Mouse (Mus musculus) stomach, embryonic 15.5 days (tissue): ENCODE data around the gene Antxrl. TPM values are rescaled to one million over a fixed set of nuclear protein-coding genes. Genes with fewer than 3 reads are reported as not detected.

Experiments used
- ATAC-seq: fragments of 200-750 bp; cut with Nextera tagmentation; 2 replicates; pipeline ENCODE4 v1.8.0; 2017; ENCODE audit warnings: low read depth, moderate number of reproducible peaks, moderate TSS enrichment; ENCODE audit not compliant: insufficient read depth, low FRiP score
- H3K27ac ChIP-seq: fragments of 300-500 bp; sonication (generic); 2 replicates; pipeline ENCODE4 v1.5.1; 2015; ENCODE audit warnings: mild to moderate bottlenecking, inconsistent platforms
- H3K27me3 ChIP-seq: fragments of 300-500 bp; sonication (generic); replicated peaks from 2 replicates; pipeline ENCODE4 v1.6.1; 2015; ENCODE audit warnings: inconsistent platforms
- H3K36me3 ChIP-seq: fragments of 300-500 bp; sonication (generic); 2 replicates; pipeline ENCODE4 v1.6.1; 2015; ENCODE audit warnings: inconsistent platforms
- H3K4me1 ChIP-seq: fragments of 300-500 bp; sonication (generic); 2 replicates; pipeline ENCODE4 v1.6.1; 2015; ENCODE audit warnings: inconsistent platforms
- H3K4me2 ChIP-seq: fragments of 300-500 bp; sonication (generic); 2 replicates; pipeline ENCODE4 v1.6.1; 2015; ENCODE audit warnings: mild to moderate bottlenecking, inconsistent platforms
- H3K4me3 ChIP-seq: fragments of 300-500 bp; sonication (generic); replicated peaks from 2 replicates; pipeline ENCODE4 v1.5.1; 2015; ENCODE audit warnings: inconsistent platforms
- H3K9ac ChIP-seq: fragments of 300-500 bp; sonication (generic); 2 replicates; pipeline ENCODE4 v1.6.1; 2015; ENCODE audit warnings: inconsistent platforms
- H3K9me3 ChIP-seq: fragments of 300-500 bp; sonication (generic); 2 replicates; pipeline ENCODE4 v1.6.1; 2016; ENCODE audit warnings: inconsistent platforms
- WGBS: fragments of 180-500 bp; shearing (Covaris S2); methylation state at CpG from one replicate; pipeline ENCODE4 v1.1.7; 2015; 5-methylcytosine and 5-hydroxymethylcytosine counted together
- polyA plus RNA-seq: library from polyadenylated mRNA; unstranded; fragments of >200 nt; fragmentation: Nextera tagmentation; extraction: Ambion mirVana; gene quantifications from 2 replicates; pipeline ENCODE4 v1.2.1, GENCODE M21; 2015

Antxrl gene
- not detected in 2 replicates for polyA plus RNA-seq

- H3K4me2 ChIP-seq = no peak within 1 kb of the TSS
- H3K4me3 ChIP-seq = no peak within 1 kb of the TSS
- WGBS = 88% methylated on average over 6 of the region's 6 CpGs
- no peak within 1 kb of the TSS for H3K27ac ChIP-seq
- no peaks in the 10 kb centered on the region for H3K9me3 ChIP-seq
- H3K36me3 ChIP-seq = no peaks in the 10 kb centered on the region
- H3K9ac ChIP-seq = no peak within 1 kb of the TSS
- ATAC-seq = no peak
- H3K27me3 ChIP-seq = no peaks in the 10 kb centered on the region
- no peaks in the 10 kb centered on the region for H3K4me1 ChIP-seq
Observed at GRCm38 (mm10) chr14:34052516-34052915, at the start of gene Antxrl. Gene Antxrl, plus strand, starts transcription at chr14:34052707.

GRCm38 (mm10) chr14:34015063-34015462 is 37.4 kb upstream of the Antxrl start, which contains the start of gene Gm30083:
Gene Gm30083, minus strand, starts transcription at chr14:34015182.
- Histone ChIP-seq H3K9ac (no peak within 1 kb of the TSS), H3K4me1 (no peaks in the 10 kb centered on the region), H3K27me3 (no peaks in the 10 kb centered on the region), H3K9me3 (no peaks in the 10 kb centered on the region), H3K36me3 (no peaks in the 10 kb centered on the region), H3K4me3 (no peak within 1 kb of the TSS), H3K4me2 (no peak within 1 kb of the TSS), H3K27ac (no peak within 1 kb of the TSS)
- no peak for ATAC-seq
- 85% methylated on average over 3 of the region's 3 CpGs for WGBS

GRCm38 (mm10) chr14:34016381-34016780 is 36.1 kb upstream of the Antxrl start, which contains the start of gene Gm5460:
Gene Gm5460, plus strand, starts transcription at chr14:34016758.
- Histone ChIP-seq H3K27me3 (no peaks in the 10 kb centered on the region), H3K4me2 (no peak within 1 kb of the TSS), H3K9ac (no peak within 1 kb of the TSS), H3K36me3 (no peaks in the 10 kb centered on the region), H3K27ac (no peak within 1 kb of the TSS), H3K4me3 (no peak within 1 kb of the TSS), H3K4me1 (no peaks in the 10 kb centered on the region), H3K9me3 (no peaks in the 10 kb centered on the region)
- ATAC-seq = no peak
- WGBS = 85% methylated on average over 4 of the region's 4 CpGs

GRCm38 (mm10) chr14:34016938-34017337 is 35.6 kb upstream of the Antxrl start:
- H3K4me2 ChIP-seq = no peak overlapping the region
- H3K27me3 ChIP-seq = no peaks in the 10 kb centered on the region
- H3K9ac ChIP-seq = no peak overlapping the region
- ATAC-seq = no peak
- WGBS = 82% methylated on average over 2 of the region's 2 CpGs
- no peaks in the 10 kb centered on the region for H3K4me1 ChIP-seq
- no peaks in the 10 kb centered on the region for H3K9me3 ChIP-seq
- H3K27ac ChIP-seq = no peak overlapping the region
- H3K4me3 ChIP-seq = no peak overlapping the region
- no peaks in the 10 kb centered on the region for H3K36me3 ChIP-seq

GRCm38 (mm10) chr14:34026710-34027109 is 25.8 kb upstream of the Antxrl start:
- WGBS = 48% methylated on average over 2 of the region's 2 CpGs
- ATAC-seq = no peak
- no peaks in the 10 kb centered on the region for H3K4me1 ChIP-seq

GRCm38 (mm10) chr14:34033841-34034610 is 18.5 kb upstream of the Antxrl start:
- Histone ChIP-seq H3K9me3 (no peaks in the 10 kb centered on the region), H3K27me3 (no peaks in the 10 kb centered on the region), H3K27ac (no peak overlapping the region), H3K4me2 (no peak overlapping the region), H3K4me3 (no peak overlapping the region), H3K36me3 (no peaks in the 10 kb centered on the region), H3K9ac (no peak overlapping the region), H3K4me1 (no peaks in the 10 kb centered on the region)
- ATAC-seq = no peak
- 88% methylated on average over 8 of the region's 8 CpGs for WGBS

More at GRCm38 (mm10) chr14:34026710-34027109, 25.8 kb upstream of the Antxrl start:
- Histone ChIP-seq H3K4me3 (no peak overlapping the region), H3K4me2 (no peak overlapping the region), H3K27ac (no peak overlapping the region), H3K27me3 (no peaks in the 10 kb centered on the region), H3K9ac (no peak overlapping the region), H3K36me3 (no peaks in the 10 kb centered on the region), H3K9me3 (no peaks in the 10 kb centered on the region)

- no peak overlapping the region for H3K9ac ChIP-seq
- WGBS = 83% methylated on average over 4 of the region's 4 CpGs
- no peaks in the 10 kb centered on the region for H3K9me3 ChIP-seq
- no peak overlapping the region for H3K4me2 ChIP-seq
- H3K27me3 ChIP-seq = no peaks in the 10 kb centered on the region
- H3K4me1 ChIP-seq = no peaks in the 10 kb centered on the region
- H3K36me3 ChIP-seq = no peaks in the 10 kb centered on the region
- ATAC-seq = no peak
- H3K27ac ChIP-seq = no peak overlapping the region
- no peak overlapping the region for H3K4me3 ChIP-seq
Observed at GRCm38 (mm10) chr14:34041241-34041640, 11.3 kb upstream of the Antxrl start.

- no peaks in the 10 kb centered on the region for H3K4me1 ChIP-seq
- no peak for ATAC-seq
- H3K27ac ChIP-seq = no peak overlapping the region
- H3K4me2 ChIP-seq = no peak overlapping the region
- no peak overlapping the region for H3K9ac ChIP-seq
- no peaks in the 10 kb centered on the region for H3K27me3 ChIP-seq
- 68% methylated on average over 3 of the region's 3 CpGs for WGBS
- no peaks in the 10 kb centered on the region for H3K36me3 ChIP-seq
- H3K4me3 ChIP-seq = no peak overlapping the region
- no peaks in the 10 kb centered on the region for H3K9me3 ChIP-seq
Observed at GRCm38 (mm10) chr14:34043341-34043740, 9.2 kb upstream of the Antxrl start.

GRCm38 (mm10) chr14:34050101-34050779 is 2.3 kb upstream of the Antxrl start:
- no peak overlapping the region for H3K27ac ChIP-seq
- no peaks in the 10 kb centered on the region for H3K9me3 ChIP-seq
- H3K4me2 ChIP-seq = no peak overlapping the region
- 72% methylated on average over 5 of the region's 5 CpGs for WGBS
- no peaks in the 10 kb centered on the region for H3K4me1 ChIP-seq
- ATAC-seq = no peak
- no peaks in the 10 kb centered on the region for H3K36me3 ChIP-seq
- no peaks in the 10 kb centered on the region for H3K27me3 ChIP-seq
- no peak overlapping the region for H3K9ac ChIP-seq
- H3K4me3 ChIP-seq = no peak overlapping the region

- no peaks in the 10 kb centered on the region for H3K36me3 ChIP-seq
- H3K27me3 ChIP-seq = no peaks in the 10 kb centered on the region
- no peak overlapping the region for H3K27ac ChIP-seq
- no peak overlapping the region for H3K4me3 ChIP-seq
- H3K9me3 ChIP-seq = no peaks in the 10 kb centered on the region
- H3K9ac ChIP-seq = no peak overlapping the region
- ATAC-seq = no peak
- 67% methylated on average over 6 of the region's 6 CpGs for WGBS
- H3K4me1 ChIP-seq = 0 out of 2 replicates have a peak, but pooled peaks cover 6% of the 10 kb centered on the region
- no peak overlapping the region for H3K4me2 ChIP-seq
Observed at GRCm38 (mm10) chr14:34071665-34072064, 19.2 kb downstream of the Antxrl start.

GRCm38 (mm10) chr14:34075346-34075745 is 22.8 kb downstream of the Antxrl start:
- Histone ChIP-seq H3K4me2 (no peak overlapping the region), H3K27ac (no peak overlapping the region), H3K36me3 (no peaks in the 10 kb centered on the region), H3K9me3 (no peaks in the 10 kb centered on the region), H3K4me1 (0 out of 2 replicates have a peak, but pooled peaks cover 6% of the 10 kb centered on the region), H3K27me3 (no peaks in the 10 kb centered on the region), H3K9ac (no peak overlapping the region), H3K4me3 (no peak overlapping the region)
- no peak for ATAC-seq
- WGBS = 31% methylated on average over 4 of the region's 4 CpGs

- Histone ChIP-seq H3K27ac (no peak overlapping the region), H3K4me3 (no peak overlapping the region), H3K9ac (no peak overlapping the region), H3K36me3 (no peaks in the 10 kb centered on the region), H3K9me3 (no peaks in the 10 kb centered on the region), H3K4me1 (0 out of 2 replicates have a peak, but pooled peaks cover 6% of the 10 kb centered on the region), H3K27me3 (no peaks in the 10 kb centered on the region), H3K4me2 (no peak overlapping the region)
- WGBS = 72% methylated on average over 5 of the region's 5 CpGs
- no peak for ATAC-seq
Observed at GRCm38 (mm10) chr14:34077222-34077621, 24.7 kb downstream of the Antxrl start.
